Mouse (Mus musculus): ENCODE data around the gene Tmem200b. TPM values are rescaled to one million over a fixed set of nuclear protein-coding genes. Genes with fewer than 3 reads are reported as not detected.
A peak's percentile ranks its signal among the peaks of the same experiment; 100 is the strongest.

The Tmem200b gene
- polyA plus RNA-seq, 2 experiments = 9.5 to 25.3 TPM

- 87% methylated on average over 11 of the region's 11 CpGs for WGBS
- H3K9me3 ChIP-seq (ENCODE audit: control insufficient read depth, low read length) = no peaks in the 10 kb centered on the region
- H3K4me3 ChIP-seq (replicated peaks; ENCODE audit: low read length) = no peak overlapping the region
- H3K36me3 ChIP-seq (ENCODE audit: control insufficient read depth, insufficient read depth, low read length) = peaks cover 9% of the 10 kb centered on the region
- DNase-seq (ENCODE audit: low spot score) (no peak), ATAC-seq (ENCODE audit: low FRiP score, low read depth) (no peak)
- no peak for TF ChIP-seq POLR2A (IDR thresholded peaks at IDR 0.05; ENCODE audit: borderline replicate concordance, extremely low read depth, insufficient read depth, insufficient read length)
- H3K27ac ChIP-seq (replicated peaks; ENCODE audit: low read depth, low read length) = no peak overlapping the region
- H3K9ac ChIP-seq (ENCODE audit: low read depth, low read length, severe bottlenecking) = no peak overlapping the region
- no peak overlapping the region for H3K4me2 ChIP-seq (replicated peaks; ENCODE audit: low read depth, low read length, severe bottlenecking)
- H3K27me3 ChIP-seq (ENCODE audit: control insufficient read depth, insufficient read depth, low read length) = no peaks in the 10 kb centered on the region
- no peaks in the 10 kb centered on the region for H3K4me1 ChIP-seq (ENCODE audit: control insufficient read depth, insufficient read depth, low read length)
Observed at GRCm38 (mm10) chr4:131947848-131948247, 26.3 kb downstream of the Tmem200b start.

GRCm38 (mm10) chr4:131949903-131950302, 28.3 kb downstream of the Tmem200b start:
- H3K9ac ChIP-seq (ENCODE audit: low read depth, low read length, severe bottlenecking) = no peak overlapping the region
- H3K27me3 ChIP-seq (ENCODE audit: control insufficient read depth, insufficient read depth, low read length) = no peaks in the 10 kb centered on the region
- DNase-seq (ENCODE audit: low spot score) (no peak), ATAC-seq (ENCODE audit: low FRiP score, low read depth) (no peak)
- H3K4me1 ChIP-seq (ENCODE audit: control insufficient read depth, insufficient read depth, low read length) = no peaks in the 10 kb centered on the region
- WGBS = 57% methylated on average over 5 of the region's 5 CpGs
- peaks cover 8% of the 10 kb centered on the region for H3K36me3 ChIP-seq (ENCODE audit: control insufficient read depth, insufficient read depth, low read length)
- no peak overlapping the region for H3K4me2 ChIP-seq (replicated peaks; ENCODE audit: low read depth, low read length, severe bottlenecking)
- H3K4me3 ChIP-seq (replicated peaks; ENCODE audit: low read length) = no peak overlapping the region
- H3K9me3 ChIP-seq (ENCODE audit: control insufficient read depth, low read length) = no peaks in the 10 kb centered on the region
- TF ChIP-seq POLR2A (IDR thresholded peaks at IDR 0.05; ENCODE audit: borderline replicate concordance, extremely low read depth, insufficient read depth, insufficient read length) = no peak
- H3K27ac ChIP-seq (replicated peaks; ENCODE audit: low read depth, low read length) = no peak overlapping the region

GRCm38 (mm10) chr4:131950657-131951056, 29.1 kb downstream of the Tmem200b start:
- ATAC-seq (ENCODE audit: low FRiP score, low read depth) = no peak
- no peak overlapping the region for H3K27ac ChIP-seq (replicated peaks; ENCODE audit: low read depth, low read length)
- H3K4me3 ChIP-seq (replicated peaks; ENCODE audit: low read length) = no peak overlapping the region
- H3K4me2 ChIP-seq (replicated peaks; ENCODE audit: low read depth, low read length, severe bottlenecking) = no peak overlapping the region
- no peaks in the 10 kb centered on the region for H3K9me3 ChIP-seq (ENCODE audit: control insufficient read depth, low read length)
- DNase-seq (ENCODE audit: low spot score) = no peak
- TF ChIP-seq POLR2A (IDR thresholded peaks at IDR 0.05; ENCODE audit: borderline replicate concordance, extremely low read depth, insufficient read depth, insufficient read length) = no peak
- no peaks in the 10 kb centered on the region for H3K4me1 ChIP-seq (ENCODE audit: control insufficient read depth, insufficient read depth, low read length)
- no peak overlapping the region for H3K9ac ChIP-seq (ENCODE audit: low read depth, low read length, severe bottlenecking)
- WGBS = 86% methylated on average over 8 of the region's 8 CpGs
- H3K27me3 ChIP-seq (ENCODE audit: control insufficient read depth, insufficient read depth, low read length) = no peaks in the 10 kb centered on the region
- peaks cover 12% of the 10 kb centered on the region for H3K36me3 ChIP-seq (ENCODE audit: control insufficient read depth, insufficient read depth, low read length)

- Histone ChIP-seq H3K4me1 (ENCODE audit: control insufficient read depth, insufficient read depth, low read length) (no peaks in the 10 kb centered on the region), H3K27ac (replicated peaks; ENCODE audit: low read depth, low read length) (no peak overlapping the region), H3K27me3 (ENCODE audit: control insufficient read depth, insufficient read depth, low read length) (no peaks in the 10 kb centered on the region), H3K9me3 (ENCODE audit: control insufficient read depth, low read length) (no peaks in the 10 kb centered on the region), H3K36me3 (ENCODE audit: control insufficient read depth, insufficient read depth, low read length) (peaks cover 26% of the 10 kb centered on the region), H3K9ac (ENCODE audit: low read depth, low read length, severe bottlenecking) (no peak overlapping the region), H3K4me2 (replicated peaks; ENCODE audit: low read depth, low read length, severe bottlenecking) (no peak overlapping the region), H3K4me3 (replicated peaks; ENCODE audit: low read length) (no peak overlapping the region)
- DNase-seq (ENCODE audit: low spot score) = no peak
- no peak for ATAC-seq (ENCODE audit: low FRiP score, low read depth)
- no peak for TF ChIP-seq POLR2A (IDR thresholded peaks at IDR 0.05; ENCODE audit: borderline replicate concordance, extremely low read depth, insufficient read depth, insufficient read length)
- WGBS = 56% methylated on average over 3 of the region's 3 CpGs
Observed at GRCm38 (mm10) chr4:131957161-131957560, 35.6 kb downstream of the Tmem200b start.

- peak; percentile 48 for DNase-seq (ENCODE audit: low spot score)
- no peaks in the 10 kb centered on the region for H3K9me3 ChIP-seq (ENCODE audit: control insufficient read depth, low read length)
- no peak overlapping the region for H3K27ac ChIP-seq (replicated peaks; ENCODE audit: low read depth, low read length)
- H3K27me3 ChIP-seq (ENCODE audit: control insufficient read depth, insufficient read depth, low read length) = no peaks in the 10 kb centered on the region
- peak; percentile 47 for ATAC-seq (ENCODE audit: low FRiP score, low read depth)
- no peaks in the 10 kb centered on the region for H3K4me1 ChIP-seq (ENCODE audit: control insufficient read depth, insufficient read depth, low read length)
- WGBS = 64% methylated on average over 2 of the region's 2 CpGs
- TF ChIP-seq POLR2A (IDR thresholded peaks at IDR 0.05; ENCODE audit: borderline replicate concordance, extremely low read depth, insufficient read depth, insufficient read length) = no peak
- no peak overlapping the region for H3K4me2 ChIP-seq (replicated peaks; ENCODE audit: low read depth, low read length, severe bottlenecking)
- peaks cover 73% of the 10 kb centered on the region for H3K36me3 ChIP-seq (ENCODE audit: control insufficient read depth, insufficient read depth, low read length)
- no peak overlapping the region for H3K4me3 ChIP-seq (replicated peaks; ENCODE audit: low read length)
- no peak overlapping the region for H3K9ac ChIP-seq (ENCODE audit: low read depth, low read length, severe bottlenecking)
Observed at GRCm38 (mm10) chr4:131968873-131969272, 47.3 kb downstream of the Tmem200b start.
